Mouse (Mus musculus) c-Kit-positive CD71-positive TER-119-positive erythroid progenitor cells, embryonic 14.5 days (primary cell): ENCODE results near the gene Ms4a4c.
"Not testable (repeated sequence)": the region's sequence is repeated elsewhere in the genome, so short reads cannot be mapped to it uniquely, and the experiment has no call there.

Experiments used
- DNase-seq: peaks from one replicate; pipeline ENCODE4 v3.0.0-alpha.2; 2013; ENCODE audit warnings: low spot score

Gene Ms4a4c

GRCm38 (mm10) chr19:11464795-11465194 is 60.2 kb downstream of the Ms4a4c start:
- not testable (repeated sequence) for DNase-seq

DNA sequence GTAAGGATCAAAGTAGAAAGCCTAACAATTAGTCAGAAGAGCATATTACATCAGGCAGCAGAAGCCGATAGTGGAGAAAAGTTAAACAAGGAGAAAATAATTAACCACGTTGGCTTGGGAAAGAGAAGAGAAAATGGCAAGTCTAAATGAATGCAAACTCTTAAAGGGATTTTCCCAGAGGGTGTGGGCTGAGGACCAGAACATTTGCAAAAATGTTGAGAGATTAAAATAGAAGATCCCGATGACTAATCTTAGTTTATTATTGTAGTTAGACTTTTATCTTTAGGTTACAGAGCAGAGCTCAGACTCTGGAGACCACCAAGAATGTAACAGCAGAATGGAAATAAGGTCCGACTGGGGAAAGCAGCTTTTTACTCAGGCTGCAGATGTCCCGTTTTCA is 61.9 kb downstream of the Ms4a4c start:
- DNase-seq = no peak

DNA sequence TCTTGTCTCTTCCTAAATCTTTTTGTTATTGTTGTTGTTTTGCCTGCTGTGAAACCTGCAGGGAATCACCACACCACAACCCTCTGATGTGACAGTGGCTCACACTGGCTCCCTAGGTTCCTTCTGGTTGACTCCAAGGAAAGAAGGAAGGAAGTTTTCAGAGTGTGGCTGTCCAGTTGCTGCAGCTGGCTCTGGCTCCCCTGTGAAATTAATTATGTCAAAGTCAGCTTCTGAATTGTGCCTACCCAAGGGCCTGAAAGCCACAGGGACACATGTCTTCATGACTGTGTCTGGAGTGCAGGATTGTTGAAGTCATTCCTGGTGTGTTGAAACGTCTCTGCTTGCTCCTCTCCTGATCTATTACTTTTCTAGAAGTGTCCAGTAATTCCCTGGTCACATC is 63.8 kb downstream of the Ms4a4c start:
- not testable (repeated sequence) for DNase-seq

DNA sequence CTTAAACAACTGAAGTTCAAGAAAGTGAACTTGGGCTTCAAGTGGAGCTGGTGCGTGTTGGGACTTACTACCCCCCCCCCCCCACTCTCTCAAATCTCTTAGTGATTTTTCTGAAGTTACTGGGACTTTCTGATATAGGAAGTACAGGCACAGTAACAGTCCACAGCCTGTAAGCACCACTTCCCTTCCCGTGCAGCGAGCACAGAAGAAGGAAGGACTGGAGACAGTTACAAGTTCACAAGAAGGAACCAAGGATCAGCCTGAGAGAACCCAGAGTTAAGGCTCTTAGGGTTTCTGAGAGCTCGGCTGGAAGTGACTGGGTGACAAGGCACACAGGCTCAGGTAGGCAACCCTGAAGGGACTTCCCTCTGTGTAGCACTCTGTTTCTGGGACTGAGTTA is 64.6 kb downstream of the Ms4a4c start, which contains the start of gene Ms4a6c:
Gene Ms4a6c (plus strand): TSS at position 152 of the 400 bp plus-strand sequence.
- not testable (repeated sequence) for DNase-seq
